Mouse (Mus musculus) myocyte (in vitro differentiated cells): ENCODE data around the gene Olfr552.
"Not testable (repeated sequence)": the region's sequence is repeated elsewhere in the genome, so short reads cannot be mapped to it uniquely, and the experiment has no call there.

Experiments
- CEBPB ChIP-seq: IDR thresholded peaks from 2 replicates; pipeline ENCODE4 v1.6.1; 2011; ENCODE audit warnings: mild to moderate bottlenecking, moderate library complexity; ENCODE audit not compliant: poor library complexity, insufficient read depth, severe bottlenecking
- E2F4 ChIP-seq: IDR thresholded peaks from one replicate; pipeline ENCODE4 v1.6.1; 2011; ENCODE audit warnings: mild to moderate bottlenecking, control low read depth, moderate library complexity; ENCODE audit not compliant: insufficient read depth
- MAX ChIP-seq: IDR thresholded peaks from one replicate; pipeline ENCODE4 v1.6.1; 2011; ENCODE audit warnings: low read depth, mild to moderate bottlenecking, control low read depth
- MYOD1 ChIP-seq, 3 experiments: IDR thresholded peaks; one replicate each; pipeline ENCODE4 v1.6.1; 2011; ENCODE audit warnings: control low read depth in 2 of 3, low read depth in 2 of 3, mild to moderate bottlenecking in 2 of 3, moderate library complexity in 1 of 3; ENCODE audit not compliant: insufficient read length in 2 of 3, control insufficient read depth in 1 of 3
- POLR2A ChIP-seq: IDR thresholded peaks from one replicate; pipeline ENCODE4 v1.6.1; 2011; ENCODE audit warnings: low read depth, mild to moderate bottlenecking, control low read depth, moderate library complexity; ENCODE audit not compliant: insufficient read length
- POLR2AphosphoS2 ChIP-seq: IDR thresholded peaks from one replicate; pipeline ENCODE4 v1.6.1; 2011; ENCODE audit warnings: low read depth, control low read depth; ENCODE audit not compliant: insufficient read length
- TCF12 ChIP-seq: IDR thresholded peaks from one replicate; pipeline ENCODE4 v1.6.1; 2011; ENCODE audit warnings: mild to moderate bottlenecking, control low read depth; ENCODE audit not compliant: poor library complexity, insufficient read depth, severe bottlenecking
- TCF3 ChIP-seq: IDR thresholded peaks from one replicate; pipeline ENCODE4 v1.6.1; 2011; ENCODE audit warnings: low read depth, control low read depth; ENCODE audit not compliant: insufficient read length
- USF1 ChIP-seq: IDR thresholded peaks from one replicate; pipeline ENCODE4 v1.6.1; 2011; ENCODE audit warnings: low read depth, mild to moderate bottlenecking, control low read depth, moderate library complexity

GRCm38 (mm10) chr7:102620368-102620767 lies 22.8 kb downstream of the Olfr552 start:
- TF ChIP-seq POLR2A; TCF3; MYOD1 (IDR thresholded peaks at IDR 0.05; ENCODE audit: control insufficient read depth in 1 of 3, insufficient read length in 2 of 3, low read depth in 2 of 3); CEBPB; MAX; POLR2AphosphoS2; TCF12; E2F4; USF1: not testable (repeated sequence)
